Mouse (Mus musculus) T-cell, adult 2 months (primary cell): Measurements from ENCODE around the gene Tob1.

ENCODE experiments used
- DNase-seq: peaks from one replicate; pipeline ENCODE4 v3.0.0; 2022; ENCODE audit warnings: low spot score

The Tob1 gene

DNA sequence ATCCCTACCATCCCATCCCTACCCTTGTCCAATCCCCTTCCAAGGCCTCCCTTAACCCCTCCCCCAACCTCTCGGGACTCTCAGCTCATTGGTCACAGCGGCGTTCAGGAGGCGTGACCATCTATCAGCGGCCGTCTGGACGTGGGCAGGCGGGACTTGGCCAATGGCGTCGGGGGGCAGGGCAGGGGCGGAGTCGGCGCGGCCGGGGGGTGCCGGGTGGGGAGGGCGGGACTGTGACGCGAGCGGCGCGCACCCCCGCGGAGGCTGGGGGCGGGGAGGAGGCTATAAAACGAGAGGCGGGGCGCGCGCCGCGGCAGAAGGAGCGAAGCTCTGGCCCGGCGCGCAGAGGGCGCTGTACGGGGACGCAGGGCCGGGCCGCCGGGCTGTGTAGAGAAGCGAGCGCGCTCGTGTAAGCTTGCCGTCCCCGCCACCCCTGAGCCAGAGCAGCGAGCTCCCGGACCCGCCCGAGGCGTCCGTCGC, at the start of gene Tob1:
Gene Tob1, plus strand, starts transcription at position 331 of the 480 bp plus-strand sequence.
- peak; percentile 96 for DNase-seq

GRCm38 (mm10) chr11:94161867-94162581, 49.2 kb upstream of the Tob1 start:
- no peak for DNase-seq

DNA sequence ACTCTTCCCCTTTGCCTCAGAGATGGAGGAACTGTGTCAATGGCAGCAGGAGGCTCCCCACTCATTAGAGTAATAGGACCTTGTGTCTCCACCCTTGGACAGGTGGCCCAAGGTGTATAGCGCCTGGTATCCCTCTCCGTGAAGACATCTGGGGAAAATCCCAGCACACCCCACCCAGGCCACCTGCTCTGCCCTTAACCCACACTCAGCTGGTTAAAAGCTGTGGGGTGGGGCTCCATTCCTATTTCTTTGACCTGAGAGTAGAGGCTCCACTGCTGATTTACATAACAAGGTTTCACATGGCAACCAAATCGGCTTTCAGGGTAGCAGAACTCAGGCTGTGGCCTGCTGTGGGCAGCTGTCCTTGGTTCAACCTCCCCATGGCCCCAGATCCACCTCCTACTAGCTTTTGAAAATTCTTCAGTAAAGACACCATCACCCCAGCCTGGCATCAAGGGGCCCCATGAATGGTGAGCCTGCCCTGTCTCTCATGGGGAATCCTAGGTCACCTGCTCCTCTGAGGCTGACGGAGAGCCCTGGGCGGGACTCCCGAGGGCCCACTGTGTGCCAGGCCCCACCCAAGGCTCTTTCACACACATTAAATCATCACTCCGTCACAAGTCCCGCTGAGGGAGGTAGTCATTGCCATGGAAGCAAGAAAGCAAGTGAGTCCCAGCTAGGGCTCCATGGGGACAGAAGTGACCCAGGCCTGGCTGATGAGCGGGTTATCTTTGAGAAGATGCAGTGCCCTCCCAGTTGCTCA, 48.1 kb upstream of the Tob1 start:
- DNase-seq, result no peak

- DNase-seq, result no peak
Measured at GRCm38 (mm10) chr11:94165745-94166144, 45.5 kb upstream of the Tob1 start.

- no peak for DNase-seq
Measured at GRCm38 (mm10) chr11:94168238-94168637, 43.0 kb upstream of the Tob1 start.

DNA sequence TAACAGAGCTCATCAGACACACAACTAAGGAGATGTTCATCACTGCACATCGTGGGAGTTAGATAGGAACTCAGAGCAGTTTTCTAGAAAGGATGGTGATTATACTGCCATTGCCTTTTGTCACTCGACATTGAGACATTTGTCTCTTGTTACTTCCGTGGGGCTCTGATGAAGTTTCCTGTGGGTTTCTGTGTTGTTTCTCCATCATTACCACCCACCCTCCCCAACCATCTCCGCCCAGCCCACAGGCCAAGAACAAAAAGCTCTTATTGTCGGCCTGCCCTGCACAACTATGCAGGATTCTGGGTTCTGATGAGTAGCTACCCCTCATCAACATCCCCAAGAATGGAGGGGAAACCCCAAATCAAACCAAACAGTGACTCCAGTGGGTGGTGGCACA, 41.7 kb upstream of the Tob1 start:
- DNase-seq, result peak; percentile 53

GRCm38 (mm10) chr11:94171691-94172090, 39.6 kb upstream of the Tob1 start:
- DNase-seq, result no peak

DNA sequence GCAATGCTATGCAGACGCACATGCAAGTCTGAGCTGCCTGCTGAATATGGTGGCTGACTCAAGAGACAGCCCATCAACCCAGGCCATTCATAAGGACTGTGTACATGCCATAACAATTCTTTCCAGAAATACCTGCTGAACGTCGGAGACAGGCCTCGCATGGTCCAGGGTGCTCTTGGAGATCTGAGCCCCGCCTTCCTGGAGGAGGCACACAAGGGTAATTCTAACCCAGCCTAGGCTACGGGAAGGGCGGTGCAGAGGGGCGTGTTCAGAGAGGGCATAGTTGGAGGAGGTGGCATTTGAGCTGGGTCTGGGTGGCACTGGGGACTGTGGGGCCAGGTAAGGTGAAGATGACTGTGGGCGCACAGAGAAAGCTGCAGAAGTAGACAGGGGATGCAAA, 39.1 kb upstream of the Tob1 start:
- no peak for DNase-seq

GRCm38 (mm10) chr11:94173726-94174146, 37.5 kb upstream of the Tob1 start:
- DNase-seq, result no peak

- DNase-seq, result no peak
Measured at GRCm38 (mm10) chr11:94175288-94175687, 36.0 kb upstream of the Tob1 start.

DNA sequence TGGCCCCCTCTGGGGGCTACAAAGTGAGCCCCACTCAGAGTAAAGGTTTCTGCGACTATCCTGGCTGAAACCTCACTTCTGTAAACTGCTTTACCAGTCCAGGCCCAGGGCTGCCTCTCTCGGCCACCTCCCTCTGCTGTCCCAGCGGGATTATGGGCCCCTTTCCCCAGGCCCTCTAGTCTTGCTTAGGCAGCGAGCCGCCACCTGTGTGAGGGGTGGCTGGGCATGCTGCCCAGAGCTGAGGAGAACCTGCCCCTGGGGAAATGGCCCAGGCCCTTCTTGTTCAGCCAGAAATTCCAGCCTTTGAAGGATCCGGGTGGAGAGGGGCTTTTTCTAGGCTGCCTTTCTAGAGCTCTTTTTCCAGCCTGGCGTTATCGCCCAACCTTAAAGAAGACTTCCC, 35.6 kb upstream of the Tob1 start:
- DNase-seq, result no peak

DNA sequence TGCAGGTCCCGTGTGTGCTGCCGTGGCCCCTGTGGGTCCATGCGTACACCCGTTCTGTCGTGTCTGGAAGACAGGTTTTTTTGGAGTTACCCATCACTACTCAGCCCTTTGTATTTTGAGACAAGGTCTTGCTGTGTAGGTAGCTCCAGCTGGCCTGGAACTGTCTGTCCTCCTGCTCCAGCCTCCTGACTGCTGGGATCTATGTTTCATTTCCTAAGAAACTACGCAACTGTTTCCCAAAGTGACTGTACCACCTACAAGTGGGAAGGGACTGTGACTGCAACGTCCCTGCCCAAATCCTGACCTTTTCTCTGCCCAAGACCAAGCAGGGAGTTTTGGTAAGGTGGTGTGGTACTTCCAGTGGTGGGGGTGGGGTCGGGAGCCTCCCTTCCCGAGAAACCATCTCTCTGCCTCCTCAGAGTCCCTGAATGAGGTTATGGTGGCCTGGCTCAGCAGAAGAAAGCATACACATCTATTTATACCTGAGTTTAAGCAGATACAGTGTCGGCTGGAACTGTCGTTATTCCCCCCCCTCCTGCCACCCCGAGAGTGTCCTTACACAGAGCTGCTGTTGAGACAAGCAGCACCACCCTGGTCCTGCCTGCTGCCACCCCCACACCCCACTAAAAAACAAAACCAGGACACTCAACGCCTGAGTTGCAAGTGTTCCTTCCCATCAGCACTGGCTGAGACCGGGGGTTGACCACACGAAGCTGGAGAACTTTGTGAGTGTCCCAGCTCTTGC, 33.2 kb upstream of the Tob1 start:
- DNase-seq, result no peak

- DNase-seq, result no peak
Measured at GRCm38 (mm10) chr11:94179768-94180167, 31.5 kb upstream of the Tob1 start.

- DNase-seq, result no peak
Measured at GRCm38 (mm10) chr11:94180194-94180593, 31.1 kb upstream of the Tob1 start.

- peak; percentile 5 for DNase-seq
Measured at GRCm38 (mm10) chr11:94181694-94182093, 29.6 kb upstream of the Tob1 start.

DNA sequence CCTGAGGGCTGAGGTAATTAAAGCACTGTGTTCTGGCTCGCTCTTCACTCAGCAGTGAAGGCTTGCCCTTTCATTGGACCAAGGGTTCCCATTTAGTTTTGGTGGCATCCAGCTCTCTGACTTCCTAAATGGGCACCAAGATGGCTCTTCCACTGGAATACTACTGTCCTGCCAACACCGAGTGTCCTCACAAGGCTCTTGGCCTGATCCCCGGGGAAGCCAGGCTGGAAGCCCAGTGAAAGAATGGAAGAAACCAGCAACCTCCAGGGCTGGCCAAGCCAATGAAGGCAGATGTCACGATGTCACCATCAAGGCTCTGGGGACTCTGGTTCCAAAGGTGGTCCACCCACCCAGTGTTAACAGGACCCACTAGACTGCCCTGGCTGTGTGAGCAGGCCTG, 28.5 kb upstream of the Tob1 start:
- no peak for DNase-seq

DNA sequence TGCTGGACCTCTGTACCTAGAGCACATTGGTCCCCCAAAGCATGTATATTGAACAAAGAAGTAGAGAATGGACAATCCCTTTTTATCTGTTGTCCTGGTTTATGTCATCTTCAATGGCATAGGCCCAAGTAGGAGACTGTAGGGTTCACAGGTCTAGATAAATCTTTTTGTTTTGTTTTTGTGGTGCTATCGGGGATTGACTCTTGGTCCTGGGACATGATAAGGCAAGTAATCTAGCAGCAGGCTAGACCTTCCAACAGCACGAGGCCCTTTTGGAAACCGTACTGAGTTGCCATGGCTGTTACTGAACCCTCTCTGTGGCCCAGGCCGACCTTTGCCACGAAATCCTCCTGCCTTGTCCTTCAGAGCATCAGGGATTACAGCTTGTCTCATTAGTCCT, 28.1 kb upstream of the Tob1 start:
- DNase-seq, result no peak

- DNase-seq, result no peak
Measured at GRCm38 (mm10) chr11:94183671-94184070, 27.6 kb upstream of the Tob1 start.

DNA sequence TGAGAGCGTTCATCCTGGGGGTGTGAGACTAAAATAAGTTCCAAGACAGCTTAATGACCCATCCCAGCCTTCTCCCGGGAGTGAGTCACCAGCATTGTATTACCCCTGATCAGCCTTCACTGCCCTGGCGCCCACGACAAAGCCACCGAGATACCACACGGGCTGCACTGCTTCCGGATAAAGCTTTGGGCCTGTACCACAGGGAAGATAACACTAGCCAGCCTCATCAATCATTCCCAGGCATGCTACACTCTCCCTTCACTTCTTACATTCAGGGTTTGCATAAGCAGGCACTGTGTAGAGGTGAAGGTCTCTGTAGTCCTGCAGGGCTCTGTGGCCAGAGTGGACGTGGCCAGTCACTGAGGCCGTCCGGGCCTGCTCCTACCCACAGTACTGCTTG, 21.7 kb upstream of the Tob1 start:
- no peak for DNase-seq

DNA sequence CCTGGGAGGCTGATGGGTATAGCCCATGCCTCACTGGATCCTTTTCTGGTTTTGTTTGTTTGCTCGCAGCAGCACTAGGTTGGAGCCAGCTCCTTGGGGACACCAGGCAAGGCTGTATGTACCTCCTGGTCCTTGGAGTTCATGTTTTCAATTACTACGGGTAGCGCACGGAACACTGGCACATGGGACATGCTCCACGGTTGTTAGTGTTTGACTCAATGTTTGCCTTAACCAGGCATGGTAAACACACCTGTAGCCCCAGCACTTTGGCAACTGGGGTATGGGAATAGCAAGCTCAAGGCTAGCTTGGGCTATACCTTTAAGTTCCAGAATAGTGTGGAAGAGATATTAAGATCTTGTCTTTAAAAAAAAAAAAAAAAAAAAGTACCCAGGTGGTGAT, 20.6 kb upstream of the Tob1 start:
- DNase-seq, result no peak

DNA sequence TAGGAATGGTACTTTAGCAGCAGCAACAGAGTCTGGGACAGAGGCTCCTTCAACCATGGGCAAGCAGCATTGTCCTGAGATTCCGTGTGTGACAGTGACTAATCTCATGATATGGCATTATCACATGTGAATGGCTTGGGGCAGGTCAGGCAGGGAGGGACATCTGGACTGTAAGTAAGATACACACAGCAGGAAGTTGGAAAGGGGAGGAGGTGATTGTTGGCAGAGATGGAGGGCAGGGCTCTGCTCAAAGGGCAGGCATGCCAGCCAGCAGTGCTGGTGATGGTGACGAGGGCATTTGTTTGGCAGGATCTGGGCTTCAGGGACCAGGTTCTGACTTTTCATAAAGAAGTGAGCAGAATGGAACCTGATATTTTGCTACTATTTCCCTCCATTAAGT, 18.1 kb upstream of the Tob1 start:
- DNase-seq, result no peak

GRCm38 (mm10) chr11:94196311-94196710, 14.9 kb upstream of the Tob1 start:
- no peak for DNase-seq
